Mouse (Mus musculus) lung, postnatal 14 days (tissue): ENCODE data around the gene Oca2.

Source experiments
- DNase-seq: peaks from one replicate; pipeline ENCODE4 v3.0.0; 2021

Oca2 gene

GRCm38 (mm10) chr7:56388295-56388694 lies 148.7 kb downstream of the Oca2 start:
- DNase-seq = no peak

DNA sequence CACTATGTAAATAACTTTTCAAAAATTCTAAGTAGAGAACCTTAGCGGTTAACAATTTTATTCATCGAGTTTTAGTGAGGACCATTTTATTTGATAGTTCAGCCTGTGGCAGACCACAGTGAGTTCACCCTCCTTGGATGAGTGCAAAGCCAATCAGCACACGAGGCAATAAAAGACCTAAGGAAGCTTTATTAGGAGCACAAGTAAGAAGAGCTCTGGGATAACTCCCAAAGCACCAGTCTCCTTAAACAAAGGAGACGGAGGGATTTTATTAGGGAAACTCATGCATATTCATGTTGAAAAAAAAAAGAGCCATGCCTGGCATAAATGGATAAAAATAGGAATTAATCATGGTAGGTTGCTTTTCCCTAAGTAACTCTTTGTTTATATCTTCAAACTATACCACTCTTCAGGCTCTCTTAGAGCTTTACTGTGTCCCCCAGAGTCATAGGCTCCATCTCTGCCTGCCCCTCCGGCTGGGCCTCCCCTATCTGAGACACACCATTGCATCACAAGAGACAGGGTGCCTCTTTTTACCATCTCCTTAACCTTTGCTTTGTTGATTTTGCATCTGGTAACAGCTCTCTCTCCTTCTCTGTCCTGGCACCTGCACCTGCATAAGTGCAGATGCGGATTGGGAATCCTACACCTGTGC lies 178.7 kb downstream of the Oca2 start:
- DNase-seq = no peak

DNA sequence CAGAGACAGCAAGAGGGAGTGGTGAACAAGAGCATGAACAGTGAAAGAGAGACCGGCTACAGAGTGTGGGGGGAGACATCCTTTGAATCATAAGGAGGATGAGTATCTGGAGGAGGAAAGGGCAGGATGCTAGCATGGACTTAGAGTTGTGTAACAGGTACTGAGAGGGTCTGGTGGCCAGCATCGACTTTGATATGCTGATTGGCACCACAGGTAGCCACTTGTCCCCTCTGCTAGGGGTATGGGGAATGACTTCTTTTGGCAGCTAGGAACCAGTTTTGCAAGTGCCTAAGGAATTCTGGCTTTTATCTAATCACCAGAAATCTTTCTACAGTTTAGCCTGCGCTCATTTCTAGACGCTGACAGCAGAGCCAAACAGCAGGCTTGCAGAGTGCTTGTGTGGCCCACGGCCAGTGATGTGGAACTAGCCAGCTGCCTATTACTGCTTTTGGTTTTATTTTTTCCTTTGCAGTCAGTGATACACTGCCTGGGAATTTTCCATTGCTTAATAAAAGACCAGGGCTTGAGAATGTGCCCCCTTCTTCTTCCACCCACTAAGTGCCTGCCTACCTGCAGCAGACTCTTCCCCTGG lies 179.8 kb downstream of the Oca2 start:
- no peak for DNase-seq

GRCm38 (mm10) chr7:56421946-56422345 lies 182.4 kb downstream of the Oca2 start:
- no peak for DNase-seq

DNA sequence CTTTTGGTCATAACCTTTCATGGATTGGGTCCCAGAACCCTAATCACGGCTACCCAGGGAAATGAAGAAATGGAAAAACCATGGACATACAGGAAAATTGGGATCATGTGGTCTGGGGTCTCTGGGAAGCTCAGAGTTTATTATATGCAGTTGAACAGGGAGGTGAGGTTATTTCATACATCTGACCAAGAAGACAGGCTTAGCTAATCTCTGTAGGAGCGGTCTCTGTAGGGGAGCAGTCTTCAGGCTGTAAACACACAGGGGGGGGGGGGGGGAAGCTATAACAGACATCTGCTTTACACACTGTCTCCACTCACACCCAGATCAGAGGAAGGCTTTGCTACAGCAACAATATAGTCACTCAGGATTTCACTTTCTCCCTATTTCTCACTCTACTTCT lies 184.0 kb downstream of the Oca2 start:
- DNase-seq = no peak

DNA sequence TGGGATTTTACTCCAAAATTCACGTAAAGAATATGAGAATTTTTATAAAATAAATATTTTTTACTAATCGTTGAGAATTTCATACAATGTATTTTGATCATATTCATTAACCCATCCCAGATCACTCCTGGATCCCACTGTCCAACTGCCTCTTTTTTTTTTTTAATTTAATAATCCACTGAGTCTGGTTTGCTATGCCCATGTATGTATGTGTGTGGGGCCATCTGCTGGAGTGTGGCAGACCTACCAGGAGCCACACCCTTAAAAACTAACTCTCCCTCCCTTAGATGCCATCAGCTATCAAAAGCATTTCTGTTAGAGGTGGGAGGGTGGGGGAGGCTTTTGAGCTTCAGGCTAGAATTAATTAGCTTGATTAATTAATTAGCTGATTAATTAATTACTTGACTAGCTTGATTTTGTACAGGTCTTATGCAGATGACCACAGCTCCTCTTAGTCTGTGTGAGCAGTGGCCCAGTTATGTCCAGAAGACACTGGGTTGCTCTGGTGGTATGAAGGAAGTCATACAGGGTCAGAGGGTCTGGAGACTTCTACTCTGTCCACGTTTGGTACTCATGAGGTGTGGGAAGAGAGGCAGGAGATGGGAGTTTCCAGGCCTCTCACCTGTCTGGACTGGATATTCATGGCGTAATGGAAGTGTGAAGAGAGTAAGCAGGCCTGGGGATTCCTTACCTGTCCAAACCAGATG lies 221.4 kb downstream of the Oca2 start:
- no peak for DNase-seq

GRCm38 (mm10) chr7:56498242-56498641 lies 258.7 kb downstream of the Oca2 start:
- no peak for DNase-seq

GRCm38 (mm10) chr7:56499319-56499718 lies 259.8 kb downstream of the Oca2 start:
- DNase-seq = no peak

- DNase-seq = no peak
Measured at GRCm38 (mm10) chr7:56499767-56500166, 260.2 kb downstream of the Oca2 start.

GRCm38 (mm10) chr7:56500438-56500837 lies 260.9 kb downstream of the Oca2 start:
- DNase-seq = no peak

GRCm38 (mm10) chr7:56518581-56518980 lies 279.0 kb downstream of the Oca2 start:
- DNase-seq = no peak

GRCm38 (mm10) chr7:56519741-56520140 lies 280.2 kb downstream of the Oca2 start:
- DNase-seq = no peak

GRCm38 (mm10) chr7:56534856-56535255 lies 295.3 kb downstream of the Oca2 start:
- no peak for DNase-seq

DNA sequence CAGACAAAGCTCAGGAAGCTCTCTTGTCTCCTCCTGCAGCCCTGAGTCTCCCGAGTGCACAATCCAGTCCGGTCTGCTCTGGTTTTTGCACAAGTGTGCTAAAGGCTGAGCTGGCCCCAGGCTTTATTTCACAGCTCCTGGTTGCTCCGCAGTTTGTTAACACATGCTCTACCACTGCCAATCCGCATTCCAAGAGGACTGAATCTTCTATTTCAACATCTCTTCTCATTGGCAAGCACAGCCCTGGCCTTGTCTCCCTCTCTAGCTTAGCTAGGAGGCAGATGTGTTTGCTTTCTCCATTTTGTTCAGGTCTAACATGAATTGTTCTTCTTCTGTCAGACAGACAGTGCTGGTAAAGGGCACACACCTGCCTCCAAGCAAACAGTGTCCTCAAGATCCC lies 309.7 kb downstream of the Oca2 start:
- no peak for DNase-seq

GRCm38 (mm10) chr7:56551804-56552203 lies 312.2 kb downstream of the Oca2 start:
- DNase-seq = no peak
